Mouse (Mus musculus) spleen, adult 2 months (tissue): ENCODE data around the gene Schip1.

Source experiments
- CTCF ChIP-seq: fragments of 200-500 bp; IDR thresholded peaks from 2 replicates; pipeline ENCODE4 v1.5.1; 2011; ENCODE audit warnings: mild to moderate bottlenecking, inconsistent platforms; ENCODE audit not compliant: insufficient read depth, insufficient read length, insufficient replicate concordance; ENCODE audit errors: extremely low read depth
- POLR2A ChIP-seq: fragments of 200-500 bp; IDR thresholded peaks from 2 replicates; pipeline ENCODE4 v1.6.1; 2011; ENCODE audit warnings: low read depth, low read length, inconsistent platforms

DNA sequence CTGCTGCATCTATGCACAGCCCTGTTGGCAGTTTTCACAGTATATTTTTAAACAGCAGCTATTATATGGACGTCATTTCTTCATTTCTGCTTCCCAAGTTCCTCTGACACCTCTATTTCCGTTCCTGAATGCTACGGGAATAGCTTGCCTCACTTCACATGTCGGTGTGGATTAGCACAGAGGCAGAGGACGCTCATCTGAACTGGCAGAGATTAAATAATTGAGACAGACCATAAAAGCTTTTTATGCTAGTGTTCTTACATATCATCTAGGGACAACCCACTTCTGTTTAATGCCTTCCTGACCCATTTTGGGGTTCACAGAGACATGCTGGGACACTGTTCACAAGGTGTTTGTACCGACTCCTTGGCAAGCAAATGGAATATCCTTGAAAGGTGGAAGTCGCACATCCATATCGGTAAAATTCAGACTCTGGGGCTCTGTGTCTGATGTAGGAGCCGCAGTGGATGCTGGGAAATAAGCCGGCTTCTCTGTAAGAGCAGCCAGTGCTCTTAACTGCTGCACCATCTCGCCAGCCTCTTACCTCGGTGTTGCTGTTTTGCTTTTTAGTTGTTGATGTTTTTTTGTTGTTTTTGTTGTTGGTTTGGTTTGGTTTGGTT is 610.7 kb downstream of the Schip1 start:
- TF ChIP-seq CTCF (no peak), POLR2A (no peak)
